Mouse (Mus musculus) layer of hippocampus, adult 8-10 months (tissue): ENCODE results near the gene Pdpn. TPM values are rescaled to one million over a fixed set of nuclear protein-coding genes. Genes with fewer than 3 reads are reported as not detected.

ENCODE experiments used
- DNase-seq, 2 experiments: peaks; one replicate each; pipeline ENCODE4 v3.0.0; 2022; ENCODE audit warnings: low spot score in 2 of 2
- total RNA-seq, 4 experiments: library from RNA; stranded (reverse); gene quantifications; 2 replicates each; pipeline ENCODE4 v1.2.4; 2022

Pdpn gene
- total RNA-seq, 4 experiments from 2014 or later, result 19.7 to 38.1 (median 29.9) TPM

GRCm38 (mm10) chr4:143239615-143240201 is 59.7 kb downstream of the Pdpn start:
- no peak for DNase-seq

- DNase-seq, result no peak
These were observed 60.2 kb downstream of the Pdpn start for GRCm38 (mm10) chr4:143239117-143239516.

GRCm38 (mm10) chr4:143238241-143239031 is 60.9 kb downstream of the Pdpn start:
- peak in 1 of 2 experiments; percentile 23 for DNase-seq

- DNase-seq, result no peak
These were observed 67.5 kb downstream of the Pdpn start for GRCm38 (mm10) chr4:143231790-143232422.

GRCm38 (mm10) chr4:143231110-143231509 is 68.3 kb downstream of the Pdpn start:
- DNase-seq, result no peak

GRCm38 (mm10) chr4:143227976-143228375 is 71.4 kb downstream of the Pdpn start:
- DNase-seq, result no peak

- no peak for DNase-seq
These were observed 73.5 kb downstream of the Pdpn start for GRCm38 (mm10) chr4:143225886-143226285.

GRCm38 (mm10) chr4:143219316-143219751 is 80.0 kb downstream of the Pdpn start:
- DNase-seq, result no peak

- DNase-seq, result no peak
These were observed 80.5 kb downstream of the Pdpn start for GRCm38 (mm10) chr4:143218858-143219257.

Other genes starting within 250 kb of the Pdpn start
- gene Prdm2, start 86.6 kb downstream of the Pdpn start, total RNA-seq, result 10 to 100 TPM; 39.5 to 49.8 (median 45.0) TPM
- gene Lrrc38, start 50.2 kb upstream of the Pdpn start, total RNA-seq, result 1 to 10 TPM in 2 of 4 experiments, under 1 TPM in 2; 0.78 to 1.5 (median 1.1) TPM
- not detected for gene Pramel1, start 94.9 kb upstream of the Pdpn start, total RNA-seq
- gene Pramef8, start 112.9 kb upstream of the Pdpn start, total RNA-seq, result 10 to 100 TPM in 3 of 4 experiments, 1 to 10 TPM in 1; 9.3 to 16.9 (median 12.8) TPM
- gene Oog4, start 150.8 kb upstream of the Pdpn start, total RNA-seq, result not detected
- not detected for gene Gm13043, start 211.8 kb upstream of the Pdpn start, total RNA-seq
- gene Gm13040, start 236.4 kb upstream of the Pdpn start, total RNA-seq, result not detected